Mouse (Mus musculus) kidney, postnatal 10 days (tissue): Measurements from ENCODE around the gene Frat2.
"Not testable (repeated sequence)": the region's sequence is repeated elsewhere in the genome, so short reads cannot be mapped to it uniquely, and the experiment has no call there.

Experiments used
- DNase-seq: peaks from one replicate; pipeline ENCODE4 v3.0.0; 2021; ENCODE audit warnings: mixed read lengths

The Frat2 gene

GRCm38 (mm10) chr19:41847992-41848851 is at the start of gene Frat2:
Gene Frat2, minus strand, starts transcription at chr19:41848132.
- DNase-seq, result peak; percentile 93

GRCm38 (mm10) chr19:41896319-41896711 is 48.4 kb upstream of the Frat2 start:
- DNase-seq, result no peak

- peak; percentile 85 for DNase-seq
These were observed 47.8 kb upstream of the Frat2 start, which contains the start of gene Rrp12 for GRCm38 (mm10) chr19:41895460-41896318. Gene Rrp12, minus strand, starts transcription at chr19:41896173.

GRCm38 (mm10) chr19:41894959-41895358 is 47.0 kb upstream of the Frat2 start:
- no peak for DNase-seq

GRCm38 (mm10) chr19:41888191-41888590 is 40.3 kb upstream of the Frat2 start:
- DNase-seq, result no peak

GRCm38 (mm10) chr19:41883882-41884281 is 36.0 kb upstream of the Frat2 start:
- no peak for DNase-seq

- DNase-seq, result no peak
These were observed 33.9 kb upstream of the Frat2 start for GRCm38 (mm10) chr19:41881842-41882241.

GRCm38 (mm10) chr19:41874356-41874755 is 26.4 kb upstream of the Frat2 start:
- DNase-seq, result no peak

- DNase-seq, result no peak
These were observed 24.4 kb upstream of the Frat2 start for GRCm38 (mm10) chr19:41872285-41872684.

GRCm38 (mm10) chr19:41869946-41870345 is 22.0 kb upstream of the Frat2 start:
- DNase-seq, result not testable (repeated sequence)

- DNase-seq, result no peak
These were observed 21.4 kb upstream of the Frat2 start for GRCm38 (mm10) chr19:41869296-41869695.

GRCm38 (mm10) chr19:41866707-41867106 is 18.8 kb upstream of the Frat2 start:
- DNase-seq, result no peak

- DNase-seq, result no peak
These were observed 9.9 kb upstream of the Frat2 start for GRCm38 (mm10) chr19:41857816-41858310.

- no peak for DNase-seq
These were observed 9.3 kb upstream of the Frat2 start for GRCm38 (mm10) chr19:41857086-41857762.

GRCm38 (mm10) chr19:41852423-41852822 is 4.5 kb upstream of the Frat2 start:
- DNase-seq, result no peak

- peak; percentile 21 for DNase-seq
These were observed 3.0 kb upstream of the Frat2 start for GRCm38 (mm10) chr19:41850719-41851543.

- DNase-seq, result no peak
These were observed 2.2 kb upstream of the Frat2 start for GRCm38 (mm10) chr19:41850021-41850718.

GRCm38 (mm10) chr19:41847614-41847991 is 329 bp downstream of the Frat2 start:
- peak; percentile 73 for DNase-seq

- peak; percentile 64 for DNase-seq
These were observed 796 bp downstream of the Frat2 start for GRCm38 (mm10) chr19:41847091-41847581.

- DNase-seq, result peak; percentile 51
These were observed 1.4 kb downstream of the Frat2 start for GRCm38 (mm10) chr19:41846366-41847090.
